Mouse (Mus musculus) embryonic fibroblast, embryonic 13.5 days (primary cell): ENCODE data around the gene Cd3eap.

Experiments
- CTCF ChIP-seq: IDR thresholded peaks from 2 replicates; pipeline ENCODE4 v1.5.1; 2011; ENCODE audit warnings: mild to moderate bottlenecking, control low read depth, low read length, moderate library complexity, borderline replicate concordance; ENCODE audit not compliant: insufficient read depth
- POLR2A ChIP-seq: IDR thresholded peaks from 2 replicates; pipeline ENCODE4 v1.6.1; 2011; ENCODE audit warnings: low read depth, mild to moderate bottlenecking, control low read depth, low read length, moderate library complexity

GRCm38 (mm10) chr7:19306819-19307738, 52.2 kb downstream of the Cd3eap start:
- TF ChIP-seq CTCF: no peak
- TF ChIP-seq POLR2A: no peak
